Mouse (Mus musculus): ENCODE data around the gene Lig1.

Lig1 gene

GRCm38 (mm10) chr7:13310493-13311199 is 33.6 kb downstream of the Lig1 start:
- DNase-seq (ENCODE audit: low spot score): no peak

GRCm38 (mm10) chr7:13311401-13311800 is 34.3 kb downstream of the Lig1 start:
- no peak for DNase-seq (ENCODE audit: low spot score)

- peak; percentile 19 for DNase-seq (ENCODE audit: low spot score)
These were observed 37.1 kb downstream of the Lig1 start for GRCm38 (mm10) chr7:13314095-13314597.

GRCm38 (mm10) chr7:13321424-13321823 is 44.3 kb downstream of the Lig1 start:
- DNase-seq (ENCODE audit: low spot score): no peak

- no peak for DNase-seq (ENCODE audit: low spot score)
These were observed 47.2 kb downstream of the Lig1 start, which contains the start of gene Pla2g4c for GRCm38 (mm10) chr7:13324316-13324715. Pla2g4c (plus strand) TSS chr7:13324655.

- DNase-seq (ENCODE audit: low spot score): no peak
These were observed 53.5 kb downstream of the Lig1 start for GRCm38 (mm10) chr7:13330575-13330974.

- no peak for DNase-seq (ENCODE audit: low spot score)
These were observed 78.9 kb downstream of the Lig1 start for GRCm38 (mm10) chr7:13355943-13356342.

Data from ovary, postnatal 36 days (tissue).